Mouse (Mus musculus) E14TG2a.4 (cell line): ENCODE measurements around the gene Diaph3.

ENCODE experiments used
- CTCF ChIP-seq: conservative IDR thresholded peaks from 2 replicates; pipeline ENCODE4 v1.5.1; 2014; ENCODE audit warnings: low read length
- NANOG ChIP-seq: IDR thresholded peaks from 2 replicates; pipeline ENCODE4 v1.6.1; 2014; ENCODE audit warnings: borderline replicate concordance, low read length, mixed read lengths
- POU5F1 ChIP-seq: IDR thresholded peaks from 2 replicates; pipeline ENCODE4 v1.6.1; 2014; ENCODE audit warnings: low read length, borderline replicate concordance

DNA sequence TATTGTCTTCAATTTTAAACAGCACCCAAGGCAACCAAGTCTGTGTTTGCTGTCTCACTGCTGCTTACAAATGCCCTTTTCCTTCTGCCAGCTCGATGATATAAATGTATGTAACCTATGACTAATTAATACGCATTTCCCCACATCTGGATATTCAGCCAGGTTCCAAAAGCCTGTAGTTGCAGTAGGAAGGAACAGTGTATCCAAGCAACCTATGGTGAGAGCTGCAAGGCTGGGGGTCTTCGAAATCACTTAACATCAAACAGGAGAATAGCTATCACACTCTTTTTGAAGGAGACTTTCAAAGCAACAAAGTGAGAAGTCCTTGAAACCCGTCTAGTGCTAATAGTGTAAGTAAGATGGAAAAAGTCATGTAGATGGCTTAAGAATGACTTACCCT is 391.6 kb downstream of the Diaph3 start:
- TF ChIP-seq CTCF (no peak), POU5F1 (no peak), NANOG (no peak)
